Mouse (Mus musculus) erythroblast, embryonic 14.5 days (primary cell): ENCODE results near the gene Hes6. TPM values are rescaled to one million over a fixed set of nuclear protein-coding genes. Genes with fewer than 3 reads are reported as not detected.

Experiments
- H3K27me3 ChIP-seq: 2 replicates; pipeline ENCODE4 v1.6.1; 2012; ENCODE audit warnings: inconsistent platforms; ENCODE audit not compliant: control insufficient read depth
- H3K36me3 ChIP-seq: 2 replicates; pipeline ENCODE4 v1.6.1; 2012; ENCODE audit warnings: mild to moderate bottlenecking, inconsistent platforms; ENCODE audit not compliant: control insufficient read depth
- H3K4me1 ChIP-seq: 2 replicates; pipeline ENCODE4 v1.6.1; 2012; ENCODE audit warnings: inconsistent platforms; ENCODE audit not compliant: control insufficient read depth
- H3K4me3 ChIP-seq: replicated peaks from 2 replicates; pipeline ENCODE3; 2012; ENCODE audit warnings: moderate library complexity, mild to moderate bottlenecking, inconsistent platforms
- H3K9me3 ChIP-seq: 2 replicates; pipeline ENCODE4 v1.6.1; 2012; ENCODE audit warnings: low read length, inconsistent platforms, mixed read lengths; ENCODE audit not compliant: control insufficient read depth
- GATA1 ChIP-seq: IDR thresholded peaks from 2 replicates; pipeline ENCODE4 v1.6.1; 2012; ENCODE audit warnings: low read length, inconsistent platforms, mixed read lengths
- TAL1 ChIP-seq: IDR thresholded peaks from 3 replicates; pipeline ENCODE4 v1.6.1; 2012; ENCODE audit warnings: low read length, inconsistent platforms, mixed read lengths
- polyA plus RNA-seq: library from polyadenylated mRNA; stranded (reverse); fragments of >175 nt; gene quantifications from 2 replicates; pipeline ENCODE4 v1.2.3, GENCODE M21; 2012

The Hes6 gene
- polyA plus RNA-seq, 1 experiment, result 0.80 TPM

DNA sequence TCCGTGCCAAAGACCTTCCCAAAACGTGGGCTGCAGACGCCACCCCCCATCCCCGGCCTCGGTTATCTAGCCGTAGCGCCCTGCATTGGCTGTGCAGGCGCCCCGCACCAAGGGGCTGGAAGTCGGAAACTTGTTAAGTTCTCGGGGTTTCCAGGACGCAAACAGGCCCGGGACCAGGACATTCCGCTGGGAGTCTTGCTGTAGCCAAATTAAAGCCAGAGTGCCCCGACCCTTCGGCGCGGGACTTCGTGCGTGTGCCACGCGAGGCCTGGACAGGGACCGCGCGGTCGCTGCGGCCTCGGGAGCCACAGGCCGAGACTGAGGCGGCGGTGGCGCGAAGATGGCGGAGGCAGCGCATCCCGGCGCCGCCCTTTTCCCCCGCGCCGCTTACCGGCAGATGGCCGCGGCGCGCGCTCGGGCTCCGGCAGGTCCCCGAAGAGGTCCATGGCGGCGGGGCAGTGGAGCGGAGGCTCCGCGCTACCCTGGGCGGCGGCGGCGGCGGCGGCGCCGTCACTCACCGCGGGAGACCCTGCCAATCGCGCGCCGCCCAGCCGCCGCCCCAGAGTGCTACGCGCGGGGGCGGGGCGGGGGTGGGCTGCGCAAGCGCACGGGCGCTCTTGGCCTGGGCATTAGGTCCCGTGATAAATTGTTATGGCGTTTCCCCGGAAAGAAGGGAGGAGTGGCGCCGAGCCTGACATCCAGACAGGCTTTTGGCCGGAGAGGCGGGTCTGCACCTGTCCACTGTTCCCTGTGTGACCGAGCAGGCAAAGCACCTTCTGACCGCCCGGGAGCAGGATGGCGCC is 15.4 kb downstream of the Hes6 start, which contains the start of gene Ilkap:
TSS of gene Ilkap (minus strand) at position 556 of the 803 bp plus-strand sequence.
- peaks cover 43% of the 10 kb centered on the region for H3K36me3 ChIP-seq
- H3K9me3 ChIP-seq, result no peaks in the 10 kb centered on the region
- peaks cover 4% of the 10 kb centered on the region for H3K27me3 ChIP-seq
- no peak for TF ChIP-seq TAL1
- H3K4me3 ChIP-seq, result peak within 1 kb of the TSS; percentile 85
- H3K4me1 ChIP-seq, result peaks cover 36% of the 10 kb centered on the region

DNA sequence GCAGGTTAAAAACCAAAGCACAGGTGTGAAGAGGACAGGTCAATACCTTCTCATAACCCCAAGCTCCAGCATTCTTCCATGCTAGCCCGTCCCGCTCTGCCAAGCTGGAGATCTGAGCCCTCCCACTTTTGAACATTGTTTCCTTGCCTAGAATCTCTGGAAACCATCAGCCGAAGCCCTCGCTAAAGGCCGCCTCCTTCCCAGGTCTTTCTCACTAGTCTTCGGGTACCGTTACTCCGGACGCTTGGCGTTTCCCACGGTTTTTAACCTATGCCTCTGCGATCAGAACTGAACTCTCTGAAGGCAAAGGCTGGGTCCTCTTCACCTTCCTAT is 15.9 kb downstream of the Hes6 start:
- H3K4me1 ChIP-seq, result peaks cover 36% of the 10 kb centered on the region
- no peak for TF ChIP-seq TAL1
- TF ChIP-seq GATA1, result no peak

DNA sequence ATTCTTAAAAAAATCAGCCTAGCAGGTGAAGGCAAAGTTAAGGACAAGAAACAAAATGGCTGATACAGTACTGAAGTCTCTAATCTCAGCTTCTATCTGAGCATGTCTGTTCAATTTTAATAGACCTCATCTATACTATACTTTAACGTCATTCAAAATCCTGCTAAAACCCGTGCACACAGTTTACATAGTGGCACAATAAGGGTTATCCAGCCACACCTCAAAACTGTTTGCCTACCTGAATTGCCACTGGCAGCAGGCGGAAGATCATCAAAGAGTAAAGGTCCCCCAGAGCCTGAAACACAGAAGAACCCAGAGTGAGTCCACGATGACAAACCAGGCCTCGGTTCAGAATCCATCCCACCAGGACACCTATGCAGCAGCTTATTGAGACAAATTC is 23.5 kb downstream of the Hes6 start:
- Histone ChIP-seq H3K4me1 (peaks cover 7% of the 10 kb centered on the region), H3K36me3 (peaks cover 97% of the 10 kb centered on the region), H3K4me3 (no peak overlapping the region), H3K27me3 (no peaks in the 10 kb centered on the region), H3K9me3 (no peaks in the 10 kb centered on the region)
- no peak for TF ChIP-seq GATA1
- no peak for TF ChIP-seq TAL1

More for the DNA sequence above, 15.9 kb downstream of the Hes6 start:
- H3K36me3 ChIP-seq, result peaks cover 48% of the 10 kb centered on the region
- H3K9me3 ChIP-seq, result no peaks in the 10 kb centered on the region
- peaks cover 4% of the 10 kb centered on the region for H3K27me3 ChIP-seq
- H3K4me3 ChIP-seq, result peak overlapping the region; percentile 85

DNA sequence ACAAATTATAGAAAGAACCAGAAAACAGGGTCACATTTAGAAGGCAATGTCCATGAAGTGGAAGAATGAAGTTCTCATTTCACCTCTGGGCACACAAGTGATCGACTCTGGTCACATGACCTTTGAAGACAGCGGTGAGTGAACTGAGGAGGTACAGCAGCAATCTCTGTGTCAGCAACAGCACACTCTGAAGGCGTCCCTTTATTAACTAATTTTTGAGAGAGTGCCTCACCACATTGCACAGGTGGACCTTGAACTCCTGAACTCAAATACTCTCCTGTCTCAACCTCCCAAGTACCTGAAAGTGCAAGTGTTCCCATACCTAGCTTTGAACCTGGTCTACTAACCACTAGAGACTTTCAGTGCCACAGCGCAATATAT is 32.8 kb downstream of the Hes6 start:
- Histone ChIP-seq H3K9me3 (no peaks in the 10 kb centered on the region), H3K36me3 (peaks cover 95% of the 10 kb centered on the region)

DNA sequence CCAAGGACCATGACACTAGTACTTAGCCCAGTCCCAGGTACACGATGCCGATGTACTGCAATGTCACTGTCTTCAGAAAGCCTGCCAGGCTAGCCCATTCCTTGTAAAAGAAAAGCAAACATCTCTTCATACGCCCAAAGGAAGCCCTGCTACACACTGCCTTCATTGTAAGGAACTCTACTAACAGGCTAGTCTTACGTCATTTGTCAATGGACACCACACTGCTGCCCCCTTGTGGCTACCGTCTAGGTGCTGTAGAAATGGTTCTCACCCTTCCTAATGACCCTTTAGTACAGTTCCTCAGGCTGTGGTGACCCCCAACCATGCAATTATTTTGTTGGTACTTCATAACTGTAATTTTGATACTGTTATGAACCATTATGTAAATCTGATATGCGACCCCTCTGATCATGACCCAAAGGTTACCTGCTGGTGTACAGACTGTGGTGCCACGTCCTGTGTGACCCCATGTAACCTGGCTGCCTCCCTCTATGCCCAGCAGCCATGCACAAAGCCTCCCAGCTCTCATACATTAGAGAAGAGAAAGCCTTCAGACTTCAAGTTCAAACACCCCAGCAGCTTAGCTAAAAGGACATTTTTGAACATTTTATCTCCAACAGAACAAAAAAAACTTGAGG is 33.3 kb downstream of the Hes6 start:
- Histone ChIP-seq H3K36me3 (peaks cover 96% of the 10 kb centered on the region), H3K4me3 (no peak overlapping the region)

More for the DNA sequence above, 32.8 kb downstream of the Hes6 start:
- TF ChIP-seq TAL1 (no peak), GATA1 (no peak)
- Histone ChIP-seq H3K27me3 (no peaks in the 10 kb centered on the region), H3K4me1 (peaks cover 3% of the 10 kb centered on the region; the same call in 1 of the 2 replicates), H3K4me3 (no peak overlapping the region)

DNA sequence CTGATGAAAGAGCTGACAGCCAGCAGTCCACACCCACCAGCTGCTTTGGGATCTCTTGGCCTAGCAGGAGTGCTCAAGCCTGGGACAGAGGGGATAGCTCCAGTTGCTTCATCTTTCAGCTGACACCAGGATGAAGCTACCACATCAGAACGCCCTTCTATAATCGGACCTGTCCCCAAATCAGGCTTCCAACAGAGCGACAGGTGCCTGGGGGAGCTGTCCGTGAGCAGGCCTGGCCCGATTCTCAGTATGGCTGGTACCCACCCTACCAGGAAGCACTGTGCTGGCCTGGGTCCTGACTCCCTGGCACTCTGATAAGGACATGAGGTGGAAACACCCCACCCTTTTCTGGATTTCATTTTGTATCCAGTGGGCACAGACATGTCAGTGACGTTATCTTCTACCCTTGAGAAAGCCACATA is 40.4 kb downstream of the Hes6 start:
- Histone ChIP-seq H3K36me3 (peaks cover 100% of the 10 kb centered on the region), H3K4me1 (peaks cover 72% of the 10 kb centered on the region), H3K27me3 (no peaks in the 10 kb centered on the region), H3K4me3 (no peak overlapping the region), H3K9me3 (no peaks in the 10 kb centered on the region)
- TF ChIP-seq TAL1 (peak; percentile 37; the same call in 1 of the 3 replicates), GATA1 (peak; percentile 58)

More for the DNA sequence above, 33.3 kb downstream of the Hes6 start:
- TF ChIP-seq GATA1, result no peak
- TF ChIP-seq TAL1, result no peak
- no peaks in the 10 kb centered on the region for H3K27me3 ChIP-seq
- H3K9me3 ChIP-seq, result no peaks in the 10 kb centered on the region
- peaks cover 7% of the 10 kb centered on the region for H3K4me1 ChIP-seq

DNA sequence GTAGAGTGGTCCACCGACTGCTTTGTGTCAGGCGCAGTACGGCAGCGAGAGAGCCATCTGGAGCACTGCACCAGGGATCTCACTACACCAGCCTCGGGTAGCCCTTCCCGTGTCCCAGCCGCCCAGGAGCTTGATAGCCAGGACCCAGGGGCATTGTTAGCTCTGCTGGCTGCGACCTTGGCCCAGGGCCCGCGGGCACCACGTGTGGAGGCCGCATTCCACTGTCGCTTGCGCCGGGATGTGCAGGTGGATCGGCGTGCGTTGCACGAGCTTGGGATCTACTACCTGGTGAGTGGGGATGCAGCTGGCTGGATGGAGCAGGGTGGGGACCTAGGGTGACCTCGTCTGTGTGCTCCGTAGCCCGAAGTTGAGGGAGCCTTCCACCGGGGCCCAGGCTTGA is 43.8 kb downstream of the Hes6 start:
- peaks cover 81% of the 10 kb centered on the region for H3K36me3 ChIP-seq
- H3K9me3 ChIP-seq, result no peaks in the 10 kb centered on the region
- H3K4me1 ChIP-seq, result peaks cover 97% of the 10 kb centered on the region
- no peak for TF ChIP-seq TAL1
- TF ChIP-seq GATA1, result no peak
- no peak overlapping the region for H3K4me3 ChIP-seq
- no peaks in the 10 kb centered on the region; the same call in 1 of the 2 replicates for H3K27me3 ChIP-seq

DNA sequence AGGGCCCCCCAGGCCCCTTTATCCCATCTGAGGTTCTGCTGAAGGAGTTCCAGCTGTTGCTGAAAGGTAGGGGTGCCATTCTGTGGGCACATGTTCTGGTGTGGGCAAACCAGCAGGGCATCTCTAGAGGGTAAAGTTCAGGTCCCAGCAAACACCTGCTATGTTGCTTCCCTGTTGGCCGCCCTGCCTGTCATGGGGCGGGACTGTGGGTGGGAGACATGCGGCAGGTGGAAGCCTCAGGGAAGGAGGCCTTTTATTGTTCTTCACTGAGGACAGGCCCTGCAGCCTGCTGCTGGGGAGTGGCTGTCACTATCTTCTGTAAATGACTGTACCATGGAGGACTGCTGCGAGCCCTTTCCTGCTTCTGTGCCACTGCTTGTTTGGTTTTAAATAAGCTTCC is 44.4 kb downstream of the Hes6 start:
- H3K4me3 ChIP-seq, result no peak overlapping the region
- TF ChIP-seq GATA1 (no peak), TAL1 (no peak)
- H3K4me1 ChIP-seq, result peaks cover 91% of the 10 kb centered on the region
- no peaks in the 10 kb centered on the region; the same call in 1 of the 2 replicates for H3K27me3 ChIP-seq
- H3K36me3 ChIP-seq, result peaks cover 74% of the 10 kb centered on the region
- peaks cover 4% of the 10 kb centered on the region; the same call in 1 of the 2 replicates for H3K9me3 ChIP-seq

DNA sequence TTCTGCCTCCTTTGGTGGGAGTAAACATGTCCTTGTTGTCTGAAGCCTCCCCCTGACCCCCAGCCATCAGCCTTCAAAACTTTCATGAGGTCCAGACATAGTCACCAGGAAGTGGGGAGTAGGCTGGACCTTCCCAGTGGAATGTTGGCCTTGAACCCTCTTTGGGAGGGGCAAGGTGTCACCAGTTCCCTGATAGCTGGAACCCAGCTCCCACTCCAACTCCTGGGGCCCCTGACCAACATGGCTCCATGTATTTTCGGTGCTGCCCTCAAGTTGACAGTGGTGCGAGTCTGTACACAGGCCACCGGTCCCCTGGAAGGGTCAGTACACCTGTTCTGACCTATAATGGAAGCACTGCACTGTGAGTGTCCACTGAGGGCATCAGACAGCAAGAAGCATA is 46.5 kb downstream of the Hes6 start:
- Histone ChIP-seq H3K27me3 (no peaks in the 10 kb centered on the region; the same call in none of the 2 replicates), H3K9me3 (peaks cover 6% of the 10 kb centered on the region), H3K4me1 (peaks cover 70% of the 10 kb centered on the region), H3K36me3 (peaks cover 53% of the 10 kb centered on the region), H3K4me3 (peak overlapping the region; percentile 84)
- TF ChIP-seq GATA1, result no peak
- no peak for TF ChIP-seq TAL1
